Mouse (Mus musculus): ENCODE data around the gene Zmynd15. TPM values are rescaled to one million over a fixed set of nuclear protein-coding genes. Genes with fewer than 3 reads are reported as not detected.

Zmynd15 gene
- polyA plus RNA-seq, 1 experiment = 0.19 TPM

- Histone ChIP-seq H3K4me3 (ENCODE audit: insufficient read depth, low read length) (no peak overlapping the region), H3K4me1 (ENCODE audit: control insufficient read depth, insufficient read depth, low read length) (no peaks in the 10 kb centered on the region), H3K27ac (ENCODE audit: insufficient read depth, low read length) (no peak overlapping the region)
- TF ChIP-seq CTCF (IDR thresholded peaks at IDR 0.05; ENCODE audit: borderline replicate concordance, insufficient read depth, low read length) (no peak), POLR2A (IDR thresholded peaks at IDR 0.05; ENCODE audit: low read depth, low read length) (no peak)
Observed at GRCm38 (mm10) chr11:70443964-70444363, 15.3 kb upstream of the Zmynd15 start.

GRCm38 (mm10) chr11:70444667-70445066 lies 14.6 kb upstream of the Zmynd15 start:
- no peaks in the 10 kb centered on the region for H3K4me1 ChIP-seq (ENCODE audit: control insufficient read depth, insufficient read depth, low read length)
- H3K4me3 ChIP-seq (ENCODE audit: insufficient read depth, low read length) = no peak overlapping the region
- H3K27ac ChIP-seq (ENCODE audit: insufficient read depth, low read length) = no peak overlapping the region
- TF ChIP-seq CTCF (IDR thresholded peaks at IDR 0.05; ENCODE audit: borderline replicate concordance, insufficient read depth, low read length) (no peak), POLR2A (IDR thresholded peaks at IDR 0.05; ENCODE audit: low read depth, low read length) (no peak)

GRCm38 (mm10) chr11:70446756-70447155 lies 12.5 kb upstream of the Zmynd15 start:
- Histone ChIP-seq H3K4me3 (ENCODE audit: insufficient read depth, low read length) (no peak overlapping the region), H3K4me1 (ENCODE audit: control insufficient read depth, insufficient read depth, low read length) (no peaks in the 10 kb centered on the region), H3K27ac (ENCODE audit: insufficient read depth, low read length) (no peak overlapping the region)
- TF ChIP-seq CTCF (IDR thresholded peaks at IDR 0.05; ENCODE audit: borderline replicate concordance, insufficient read depth, low read length) = no peak

GRCm38 (mm10) chr11:70447373-70447772 lies 11.9 kb upstream of the Zmynd15 start:
- TF ChIP-seq CTCF (IDR thresholded peaks at IDR 0.05; ENCODE audit: borderline replicate concordance, insufficient read depth, low read length) (no peak), POLR2A (IDR thresholded peaks at IDR 0.05; ENCODE audit: low read depth, low read length) (no peak)
- no peak overlapping the region for H3K27ac ChIP-seq (ENCODE audit: insufficient read depth, low read length)
- no peak overlapping the region for H3K4me3 ChIP-seq (ENCODE audit: insufficient read depth, low read length)
- H3K4me1 ChIP-seq (ENCODE audit: control insufficient read depth, insufficient read depth, low read length) = no peaks in the 10 kb centered on the region

- Histone ChIP-seq H3K4me3 (ENCODE audit: insufficient read depth, low read length) (no peak overlapping the region), H3K27ac (ENCODE audit: insufficient read depth, low read length) (no peak overlapping the region), H3K4me1 (ENCODE audit: control insufficient read depth, insufficient read depth, low read length) (no peaks in the 10 kb centered on the region)
- TF ChIP-seq POLR2A (IDR thresholded peaks at IDR 0.05; ENCODE audit: low read depth, low read length) (no peak), CTCF (IDR thresholded peaks at IDR 0.05; ENCODE audit: borderline replicate concordance, insufficient read depth, low read length) (no peak)
Observed at GRCm38 (mm10) chr11:70450926-70451325, 8.3 kb upstream of the Zmynd15 start.

GRCm38 (mm10) chr11:70451797-70452498 lies 7.3 kb upstream of the Zmynd15 start, which contains the start of gene Med11:
Med11 (plus strand) TSS chr11:70451919.
- H3K27ac ChIP-seq (ENCODE audit: insufficient read depth, low read length) = peak within 1 kb of the TSS; percentile 91
- H3K4me1 ChIP-seq (ENCODE audit: control insufficient read depth, insufficient read depth, low read length) = no peaks in the 10 kb centered on the region
- TF ChIP-seq POLR2A (IDR thresholded peaks at IDR 0.05; ENCODE audit: low read depth, low read length) = peak; percentile 79
- peak; percentile 86 for TF ChIP-seq CTCF (IDR thresholded peaks at IDR 0.05; ENCODE audit: borderline replicate concordance, insufficient read depth, low read length)
- H3K4me3 ChIP-seq (ENCODE audit: insufficient read depth, low read length) = peak within 1 kb of the TSS; percentile 65

GRCm38 (mm10) chr11:70453261-70454044 lies 5.8 kb upstream of the Zmynd15 start:
- no peaks in the 10 kb centered on the region for H3K4me1 ChIP-seq (ENCODE audit: control insufficient read depth, insufficient read depth, low read length)
- H3K27ac ChIP-seq (ENCODE audit: insufficient read depth, low read length) = no peak overlapping the region
- no peak overlapping the region for H3K4me3 ChIP-seq (ENCODE audit: insufficient read depth, low read length)
- TF ChIP-seq CTCF (IDR thresholded peaks at IDR 0.05; ENCODE audit: borderline replicate concordance, insufficient read depth, low read length) (no peak), POLR2A (IDR thresholded peaks at IDR 0.05; ENCODE audit: low read depth, low read length) (no peak)

GRCm38 (mm10) chr11:70459601-70460101 lies 418 bp downstream of the Zmynd15 start, which contains the start of gene Cxcl16:
Cxcl16 (minus strand) TSS chr11:70459984.
- no peak for TF ChIP-seq POLR2A (IDR thresholded peaks at IDR 0.05; ENCODE audit: low read depth, low read length)
- TF ChIP-seq CTCF (IDR thresholded peaks at IDR 0.05; ENCODE audit: borderline replicate concordance, insufficient read depth, low read length) = no peak
- no peaks in the 10 kb centered on the region for H3K4me1 ChIP-seq (ENCODE audit: control insufficient read depth, insufficient read depth, low read length)
- peak within 1 kb of the TSS; percentile 56 for H3K4me3 ChIP-seq (ENCODE audit: insufficient read depth, low read length)
- H3K27ac ChIP-seq (ENCODE audit: insufficient read depth, low read length) = no peak within 1 kb of the TSS

GRCm38 (mm10) chr11:70463970-70464369 lies 4.7 kb downstream of the Zmynd15 start:
- H3K4me3 ChIP-seq (ENCODE audit: insufficient read depth, low read length) = no peak overlapping the region
- H3K27ac ChIP-seq (ENCODE audit: insufficient read depth, low read length) = no peak overlapping the region
- TF ChIP-seq CTCF (IDR thresholded peaks at IDR 0.05; ENCODE audit: borderline replicate concordance, insufficient read depth, low read length) (no peak), POLR2A (IDR thresholded peaks at IDR 0.05; ENCODE audit: low read depth, low read length) (no peak)
- H3K4me1 ChIP-seq (ENCODE audit: control insufficient read depth, insufficient read depth, low read length) = 0 out of 2 replicates have a peak, but pooled peaks cover 2% of the 10 kb centered on the region

- no peak overlapping the region for H3K27ac ChIP-seq (ENCODE audit: insufficient read depth, low read length)
- no peak overlapping the region for H3K4me3 ChIP-seq (ENCODE audit: insufficient read depth, low read length)
- no peak for TF ChIP-seq CTCF (IDR thresholded peaks at IDR 0.05; ENCODE audit: borderline replicate concordance, insufficient read depth, low read length)
- H3K4me1 ChIP-seq (ENCODE audit: control insufficient read depth, insufficient read depth, low read length) = 0 out of 2 replicates have a peak, but pooled peaks cover 2% of the 10 kb centered on the region
Observed at GRCm38 (mm10) chr11:70465211-70465610, 6.0 kb downstream of the Zmynd15 start.
